Mouse (Mus musculus) limb, embryonic 11.5 days (tissue): ENCODE data around the gene Rps16. TPM values are rescaled to one million over a fixed set of nuclear protein-coding genes. Genes with fewer than 3 reads are reported as not detected.
A peak's percentile ranks its signal among the peaks of the same experiment; 100 is the strongest.
"Not testable (repeated sequence)": the region's sequence is repeated elsewhere in the genome, so short reads cannot be mapped to it uniquely, and the experiment has no call there.

Experiments used
- ATAC-seq: fragments of 200-750 bp; cut with Nextera tagmentation; 2 replicates; pipeline ENCODE4 v1.8.0; 2017; ENCODE audit warnings: low read depth; ENCODE audit not compliant: insufficient number of reproducible peaks, low FRiP score, low TSS enrichment
- DNase-seq: peaks from one replicate; pipeline ENCODE4 v3.0.0-alpha.2; 2015; ENCODE audit warnings: low spot score
- H3K27ac ChIP-seq: fragments of 300-500 bp; sonication (generic); replicated peaks from 2 replicates; pipeline ENCODE4 v1.5.1; 2014; ENCODE audit warnings: low read depth, mild to moderate bottlenecking, low read length
- H3K27me3 ChIP-seq: fragments of 300-500 bp; sonication (generic); 2 replicates; pipeline ENCODE4 v1.6.1; 2014; ENCODE audit warnings: mild to moderate bottlenecking, low read length, mixed read lengths; ENCODE audit not compliant: control insufficient read depth, insufficient read depth
- H3K36me3 ChIP-seq: fragments of 300-500 bp; sonication (generic); 2 replicates; pipeline ENCODE4 v1.6.1; 2014; ENCODE audit warnings: mild to moderate bottlenecking, low read length, moderate library complexity, mixed read lengths; ENCODE audit not compliant: control insufficient read depth, insufficient read depth
- H3K4me1 ChIP-seq: fragments of 300-500 bp; sonication (generic); 2 replicates; pipeline ENCODE4 v1.6.1; 2014; ENCODE audit warnings: low read length, mixed read lengths; ENCODE audit not compliant: control insufficient read depth, insufficient read depth
- H3K4me2 ChIP-seq: fragments of 300-500 bp; sonication (generic); 2 replicates; pipeline ENCODE4 v1.6.1; 2014; ENCODE audit warnings: low read depth, mild to moderate bottlenecking, moderate library complexity; ENCODE audit not compliant: severe bottlenecking
- H3K4me3 ChIP-seq: fragments of 300-500 bp; sonication (generic); 2 replicates; pipeline ENCODE4 v1.5.1; 2014; ENCODE audit warnings: low read depth, low read length
- H3K9ac ChIP-seq: fragments of 300-500 bp; sonication (generic); 2 replicates; pipeline ENCODE4 v1.6.1; 2014; ENCODE audit warnings: mild to moderate bottlenecking, low read length
- H3K9me3 ChIP-seq: fragments of 300-500 bp; sonication (generic); 2 replicates; pipeline ENCODE4 v1.6.1; 2016; ENCODE audit warnings: low read length; ENCODE audit not compliant: control insufficient read depth
- WGBS: fragments of 180-500 bp; shearing (Covaris S2); extraction: QIAGEN DNeasy Blood & Tissue Kit; methylation state at CpG from one replicate; pipeline ENCODE4 v1.1.7; 2014; 5-methylcytosine and 5-hydroxymethylcytosine counted together
- polyA plus RNA-seq: library from polyadenylated mRNA; unstranded; fragments of >200 nt; fragmentation: Nextera tagmentation; extraction: Ambion mirVana; gene quantifications from 2 replicates; pipeline ENCODE4 v1.2.1, GENCODE M21; 2014

Gene Rps16
- polyA plus RNA-seq, 1 experiment from 2014 or later: 1,120 TPM

DNA sequence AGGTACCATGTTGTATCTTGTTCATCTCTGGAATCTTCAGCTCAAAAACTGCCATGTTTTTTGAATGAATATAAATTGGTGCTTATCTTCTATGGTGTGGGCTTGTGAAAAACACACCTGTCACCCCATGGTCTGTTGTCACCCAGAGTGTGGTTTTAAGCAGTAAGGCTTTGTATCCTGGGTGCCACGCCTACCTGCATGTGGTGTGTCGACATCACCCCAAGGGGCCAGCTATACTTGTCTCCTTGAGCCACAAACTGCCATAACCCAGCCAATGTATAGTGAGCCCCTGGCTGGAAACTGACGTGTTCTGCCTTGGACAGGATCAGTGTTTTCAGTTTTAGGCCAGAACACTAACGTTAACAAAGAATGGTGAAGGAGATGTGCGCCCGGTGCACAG lies 33.7 kb downstream of the Rps16 start:
- H3K36me3 ChIP-seq: peaks cover 8% of the 10 kb centered on the region
- DNase-seq (no peak), ATAC-seq (no peak)
- peaks cover 31% of the 10 kb centered on the region for H3K4me1 ChIP-seq
- WGBS: 91% methylated on average over 6 of the region's 6 CpGs
- H3K27ac ChIP-seq: no peak overlapping the region
- H3K4me3 ChIP-seq: no peak overlapping the region
- H3K27me3 ChIP-seq: no peaks in the 10 kb centered on the region
- H3K4me2 ChIP-seq: no peak overlapping the region
- H3K9me3 ChIP-seq: no peaks in the 10 kb centered on the region
- no peak overlapping the region for H3K9ac ChIP-seq

GRCm38 (mm10) chr7:28385196-28385595 lies 34.7 kb downstream of the Rps16 start:
- H3K9ac ChIP-seq: no peak overlapping the region
- ATAC-seq (no peak), DNase-seq (no peak)
- H3K36me3 ChIP-seq: peaks cover 11% of the 10 kb centered on the region
- H3K4me3 ChIP-seq: no peak overlapping the region
- no peak overlapping the region for H3K4me2 ChIP-seq
- no peaks in the 10 kb centered on the region for H3K27me3 ChIP-seq
- WGBS: 94% methylated on average over 9 of the region's 9 CpGs
- no peaks in the 10 kb centered on the region for H3K9me3 ChIP-seq
- H3K4me1 ChIP-seq: peaks cover 26% of the 10 kb centered on the region
- no peak overlapping the region for H3K27ac ChIP-seq

DNA sequence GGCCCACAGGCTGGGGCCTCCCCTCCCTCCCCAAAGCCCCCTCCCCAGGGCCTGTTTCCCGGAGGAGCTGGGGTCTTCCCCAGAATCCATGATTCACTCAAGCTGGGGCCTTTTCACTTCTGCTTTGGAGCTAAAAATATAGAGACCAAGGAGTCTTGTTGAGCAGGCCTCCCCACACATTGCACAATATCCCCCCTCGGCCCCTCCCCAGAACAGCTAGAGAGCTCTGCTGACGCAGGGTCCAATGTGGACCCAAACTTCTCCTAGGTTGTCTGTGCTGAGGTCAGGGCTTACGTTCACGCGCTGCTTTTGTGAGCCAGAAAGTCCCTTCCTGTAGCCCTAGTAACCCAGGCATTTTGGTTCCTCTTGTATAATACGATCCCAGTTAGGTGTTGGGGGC lies 35.6 kb downstream of the Rps16 start:
- H3K9ac ChIP-seq: no peak overlapping the region
- no peak for DNase-seq
- ATAC-seq: no peak
- no peaks in the 10 kb centered on the region for H3K27me3 ChIP-seq
- H3K9me3 ChIP-seq: no peaks in the 10 kb centered on the region
- H3K4me1 ChIP-seq: peaks cover 20% of the 10 kb centered on the region
- H3K36me3 ChIP-seq: peaks cover 11% of the 10 kb centered on the region
- 84% methylated on average over 7 of the region's 7 CpGs for WGBS
- H3K4me2 ChIP-seq: no peak overlapping the region
- no peak overlapping the region for H3K27ac ChIP-seq
- H3K4me3 ChIP-seq: no peak overlapping the region

GRCm38 (mm10) chr7:28386462-28386861 lies 36.0 kb downstream of the Rps16 start:
- 13% methylated on average over 4 of the region's 4 CpGs for WGBS
- ATAC-seq: peak; percentile 66
- H3K9me3 ChIP-seq: no peaks in the 10 kb centered on the region
- no peak overlapping the region for H3K4me2 ChIP-seq
- peaks cover 11% of the 10 kb centered on the region for H3K36me3 ChIP-seq
- H3K4me1 ChIP-seq: peaks cover 16% of the 10 kb centered on the region
- no peak overlapping the region for H3K27ac ChIP-seq
- no peak overlapping the region for H3K4me3 ChIP-seq
- DNase-seq: peak; percentile 95
- H3K27me3 ChIP-seq: no peaks in the 10 kb centered on the region
- H3K9ac ChIP-seq: no peak overlapping the region

DNA sequence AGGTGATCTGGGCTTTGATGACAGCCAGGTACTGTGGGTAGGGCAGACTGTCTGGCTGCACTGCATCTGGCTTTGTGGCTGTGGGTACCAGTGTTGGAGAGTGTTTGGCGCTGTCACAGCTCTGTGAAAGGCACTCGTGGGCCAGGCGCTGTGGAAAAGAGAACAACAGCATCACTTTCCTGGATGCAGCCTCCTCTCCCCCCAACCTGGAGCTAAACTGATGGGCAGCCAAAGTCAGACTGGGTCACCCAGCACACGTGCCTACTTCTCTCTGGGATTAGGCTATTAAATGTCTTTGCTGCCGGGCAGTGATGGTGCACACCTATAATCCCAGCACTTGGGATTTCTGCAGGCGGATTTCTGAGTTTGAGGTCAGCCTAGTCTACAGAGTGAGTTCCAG lies 36.4 kb downstream of the Rps16 start:
- ATAC-seq: peak; percentile 23; the same call in 1 of the 2 replicates
- Histone ChIP-seq H3K36me3 (peaks cover 11% of the 10 kb centered on the region), H3K4me1 (peaks cover 11% of the 10 kb centered on the region)
- not testable (repeated sequence) for H3K9me3 ChIP-seq, DNase-seq, H3K27me3 ChIP-seq, H3K9ac ChIP-seq, H3K4me3 ChIP-seq, H3K27ac ChIP-seq, H3K4me2 ChIP-seq
- whole genome bisulfite sequencing: 84% methylated on average over 6 of the region's 6 CpGs

GRCm38 (mm10) chr7:28387384-28387783 lies 36.9 kb downstream of the Rps16 start:
- not testable (repeated sequence) for ATAC-seq
- 89% methylated on average over 7 of the region's 7 CpGs for WGBS
- peaks cover 11% of the 10 kb centered on the region for H3K36me3 ChIP-seq

DNA sequence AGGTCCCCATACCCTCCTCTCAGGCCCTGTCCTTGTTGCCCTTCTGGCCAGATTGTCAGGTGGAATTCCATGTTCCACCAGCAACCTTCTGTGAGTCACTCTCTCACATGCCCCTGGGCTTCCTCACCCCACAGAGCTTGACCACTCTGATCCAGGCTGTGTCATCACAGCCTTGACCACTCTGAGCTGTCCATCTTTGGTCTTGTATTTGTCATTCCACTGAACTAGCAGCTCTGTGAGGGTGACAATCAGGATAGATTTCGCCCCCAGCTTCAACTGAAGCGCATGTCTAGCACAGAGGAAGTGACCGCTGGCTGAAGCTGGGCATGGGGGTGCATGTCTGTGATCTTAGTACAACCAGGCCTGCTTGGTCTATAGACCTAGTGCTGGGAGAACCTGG lies 39.9 kb downstream of the Rps16 start:
- Histone ChIP-seq H3K4me3 (no peak overlapping the region), H3K4me1 (peaks cover 6% of the 10 kb centered on the region; the same call in 1 of the 2 replicates), H3K9me3 (no peaks in the 10 kb centered on the region), H3K4me2 (no peak overlapping the region), H3K9ac (no peak overlapping the region), H3K36me3 (peaks cover 13% of the 10 kb centered on the region), H3K27me3 (no peaks in the 10 kb centered on the region), H3K27ac (no peak overlapping the region)
- ATAC-seq (no peak), DNase-seq (no peak)
- WGBS: 96% methylated on average over 3 of the region's 3 CpGs

More at GRCm38 (mm10) chr7:28387384-28387783, 36.9 kb downstream of the Rps16 start:
- not testable (repeated sequence) for H3K27ac ChIP-seq, H3K4me2 ChIP-seq, H3K27me3 ChIP-seq, H3K4me1 ChIP-seq, H3K4me3 ChIP-seq, H3K9me3 ChIP-seq, DNase-seq, H3K9ac ChIP-seq

GRCm38 (mm10) chr7:28392429-28393271 lies 42.2 kb downstream of the Rps16 start, which contains the start of the genes Med29 and Paf1:
Med29 (minus strand) TSS chr7:28392708.
Paf1 (plus strand) TSS chr7:28392951.
- under 1% methylated on average over 58 of the region's 58 CpGs for WGBS
- ATAC-seq: peak; percentile 97

More at GRCm38 (mm10) chr7:28392429-28393271, 42.2 kb downstream of the Rps16 start, which contains the start of the genes Med29 and Paf1:
- peaks cover 6% of the 10 kb centered on the region; the same call in 1 of the 2 replicates for H3K4me1 ChIP-seq
- H3K36me3 ChIP-seq: peaks cover 13% of the 10 kb centered on the region
- peak within 1 kb of the TSS; percentile 90 for H3K4me3 ChIP-seq
- peak; percentile 94 for DNase-seq
- peak within 1 kb of the TSS; percentile 39; the same call in 1 of the 2 replicates for H3K27ac ChIP-seq
- peak within 1 kb of the TSS; percentile 74 for H3K9ac ChIP-seq
- no peaks in the 10 kb centered on the region for H3K27me3 ChIP-seq
- peak within 1 kb of the TSS; percentile 88 for H3K4me2 ChIP-seq
- no peaks in the 10 kb centered on the region for H3K9me3 ChIP-seq
